Mouse (Mus musculus): ENCODE results near the gene Arl5c. TPM values are rescaled to one million over a fixed set of nuclear protein-coding genes. Genes with fewer than 3 reads are reported as not detected.

Arl5c gene
- total RNA-seq, 2 experiments from 2014 or later, result 42.9 to 51.2 TPM

Other genes starting within 250 kb of the Arl5c start
- gene Cwc25, start 229.6 kb downstream of the Arl5c start, total RNA-seq (2015), result 11.1 and 11.8 TPM in 2 replicates
- 21.0 and 22.4 TPM in 2 replicates for gene Cwc25, start 229.6 kb downstream of the Arl5c start, total RNA-seq (2017)
- gene 1700001P01Rik, start 220.3 kb downstream of the Arl5c start, total RNA-seq (2015), result not detected in 2 replicates
- gene 1700001P01Rik, start 220.3 kb downstream of the Arl5c start, total RNA-seq (2017), result not detected in 2 replicates
- 1,123 and 1,179 TPM in 2 replicates for gene Rpl23, start 213.7 kb downstream of the Arl5c start, total RNA-seq (2015)
- gene Rpl23, start 213.7 kb downstream of the Arl5c start, total RNA-seq (2017), result 895 and 904 TPM in 2 replicates
- gene Lasp1, start 197.2 kb downstream of the Arl5c start, total RNA-seq (2015), result 121 and 128 TPM in 2 replicates
- 315 and 351 TPM in 2 replicates for gene Lasp1, start 197.2 kb downstream of the Arl5c start, total RNA-seq (2017)
- 2.3 and 2.5 TPM in 2 replicates for gene B230217C12Rik, start 155.4 kb downstream of the Arl5c start, total RNA-seq (2015)
- gene B230217C12Rik, start 155.4 kb downstream of the Arl5c start, total RNA-seq (2017), result 0.33 and 0.45 TPM in 2 replicates
- gene Fbxo47, start 112.0 kb downstream of the Arl5c start, total RNA-seq (2015), result 0.30 and 2.1 TPM in 2 replicates
- gene Fbxo47, start 112.0 kb downstream of the Arl5c start, total RNA-seq (2017), result 0.73 and 1.5 TPM in 2 replicates
- gene Plxdc1, start 9.7 kb downstream of the Arl5c start, total RNA-seq (2015), result 13.7 and 15.9 TPM in 2 replicates
- gene Plxdc1, start 9.7 kb downstream of the Arl5c start, total RNA-seq (2017), result 6.3 and 6.7 TPM in 2 replicates
- 1.2 and 1.4 TPM in 2 replicates for gene Cacnb1, start 26.9 kb upstream of the Arl5c start, total RNA-seq (2015)
- 0.62 and 0.65 TPM in 2 replicates for gene Cacnb1, start 26.9 kb upstream of the Arl5c start, total RNA-seq (2017)
- gene Rpl19, start 30.5 kb upstream of the Arl5c start, total RNA-seq (2015), result 2,687 and 2,729 TPM in 2 replicates
- gene Rpl19, start 30.5 kb upstream of the Arl5c start, total RNA-seq (2017), result 1,233 and 1,246 TPM in 2 replicates
- 0.09 TPM in 1 of 2 replicates, not detected in the other for gene Stac2, start 57.3 kb upstream of the Arl5c start, total RNA-seq (2015)
- 0.04 and 0.08 TPM in 2 replicates for gene Stac2, start 57.3 kb upstream of the Arl5c start, total RNA-seq (2017)
- gene Fbxl20, start 154.2 kb upstream of the Arl5c start, total RNA-seq (2015), result 11.3 and 12.6 TPM in 2 replicates
- gene Fbxl20, start 154.2 kb upstream of the Arl5c start, total RNA-seq (2017), result 12.4 and 14.8 TPM in 2 replicates
- 64.5 and 70.6 TPM in 2 replicates for gene Med1, start 197.1 kb upstream of the Arl5c start, total RNA-seq (2015)
- 32.5 and 36.3 TPM in 2 replicates for gene Med1, start 197.1 kb upstream of the Arl5c start, total RNA-seq (2017)
- 40.6 and 43.8 TPM in 2 replicates for gene Cdk12, start 206.9 kb upstream of the Arl5c start, total RNA-seq (2015)
- 50.2 and 52.2 TPM in 2 replicates for gene Cdk12, start 206.9 kb upstream of the Arl5c start, total RNA-seq (2017)